Mouse (Mus musculus): ENCODE data around the gene Siah3.

- TF ChIP-seq CTCF (IDR thresholded peaks at IDR 0.05; ENCODE audit: extremely low read depth, insufficient read depth, insufficient read length, insufficient replicate concordance) (no peak), POLR2A (IDR thresholded peaks at IDR 0.05; ENCODE audit: low read depth, low read length) (no peak)
Measured at GRCm38 (mm10) chr14:75473061-75473930, 17.5 kb downstream of the Siah3 start.

Measured in spleen, adult 2 months (tissue).